Mouse (Mus musculus) gonadal fat pad, adult 2 months (tissue): Measurements from ENCODE around the gene Klrb1a. TPM values are rescaled to one million over a fixed set of nuclear protein-coding genes. Genes with fewer than 3 reads are reported as not detected.

Source experiments
- DNase-seq: peaks from one replicate; pipeline ENCODE4 v3.0.0-alpha.2; 2012; ENCODE audit warnings: low read depth
- polyA plus RNA-seq: library from polyadenylated mRNA; depleted of rRNA; stranded (reverse); fragments of >200 nt; gene quantifications from 2 replicates; pipeline ENCODE4 v1.2.3, GENCODE M21; 2012; rRNA removed

Gene Klrb1a
- polyA plus RNA-seq, 1 experiment = 29.6 TPM

DNA sequence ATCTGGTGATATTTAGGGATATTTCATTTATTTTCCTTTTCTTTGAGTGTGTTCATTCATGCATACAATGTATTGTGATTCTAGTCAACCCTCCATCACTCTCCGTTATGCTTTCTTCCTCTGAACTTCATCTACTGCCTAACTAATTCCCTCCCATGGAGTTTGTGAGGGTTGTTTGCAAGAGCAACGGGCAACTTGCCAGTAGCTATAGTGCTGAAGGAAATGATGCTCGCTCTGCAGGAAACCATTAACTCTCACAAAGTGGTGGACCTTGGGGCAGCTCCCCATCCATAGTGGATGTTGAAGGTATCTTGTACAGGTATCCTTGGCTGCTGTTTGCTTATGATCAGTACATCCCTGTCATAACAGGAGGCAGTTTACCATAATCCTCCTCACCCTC is 21.3 kb downstream of the Klrb1a start:
- no peak for DNase-seq

DNA sequence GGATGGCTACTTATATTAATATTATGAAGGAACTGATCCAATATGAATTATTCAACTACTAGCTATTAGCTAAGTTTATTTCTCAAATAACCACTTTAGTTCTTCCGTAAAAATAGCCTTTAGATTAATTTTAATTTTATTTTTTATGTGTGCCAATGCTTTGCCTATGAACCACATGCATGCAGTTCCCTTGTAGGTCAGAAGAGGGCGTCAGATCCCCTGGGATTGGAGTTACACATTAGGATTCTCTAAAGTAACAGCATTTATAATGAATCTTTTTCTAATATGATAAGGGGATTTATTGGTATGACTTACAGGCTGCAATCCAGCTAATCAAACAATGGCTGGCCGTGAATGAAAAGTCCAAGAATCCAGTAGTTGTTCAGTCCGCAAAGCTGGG is 23.8 kb downstream of the Klrb1a start:
- no peak for DNase-seq

DNA sequence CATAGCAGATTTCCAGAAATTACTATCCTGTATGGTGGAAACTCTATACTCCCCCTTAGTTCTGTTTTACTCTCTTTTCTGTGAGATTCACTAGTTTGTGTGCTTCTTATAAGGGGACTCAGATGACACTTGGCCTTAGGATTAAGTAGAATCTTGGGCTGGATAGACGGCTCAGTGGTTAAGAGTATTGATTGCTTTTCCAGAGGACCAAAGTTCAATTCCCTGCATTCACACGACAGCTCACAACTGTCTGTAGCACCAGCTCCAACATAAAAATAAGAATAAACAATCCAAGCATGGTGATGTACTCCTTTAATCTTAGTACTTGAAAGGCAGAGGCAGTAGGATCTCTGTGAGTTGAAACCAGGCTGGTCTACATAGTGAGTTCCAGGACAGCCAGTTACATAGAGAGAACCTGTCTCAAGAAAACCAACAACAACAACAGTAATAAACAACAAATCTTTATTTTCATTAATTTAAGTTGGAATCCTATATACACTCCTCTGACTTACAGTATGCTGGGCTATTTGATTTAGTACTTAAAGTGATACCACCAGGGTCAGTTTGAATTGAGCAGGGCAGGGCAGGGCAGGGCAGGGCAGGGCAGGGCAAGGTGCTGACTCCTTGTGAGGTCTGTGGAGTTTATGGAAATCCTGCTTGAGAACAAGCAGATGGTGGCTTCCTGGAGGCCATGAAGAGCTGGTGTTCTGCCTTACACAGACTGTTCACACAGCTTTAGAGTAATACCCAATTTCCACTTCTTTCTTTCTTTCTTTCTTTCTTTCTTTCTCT is 24.9 kb downstream of the Klrb1a start:
- DNase-seq = no peak

DNA sequence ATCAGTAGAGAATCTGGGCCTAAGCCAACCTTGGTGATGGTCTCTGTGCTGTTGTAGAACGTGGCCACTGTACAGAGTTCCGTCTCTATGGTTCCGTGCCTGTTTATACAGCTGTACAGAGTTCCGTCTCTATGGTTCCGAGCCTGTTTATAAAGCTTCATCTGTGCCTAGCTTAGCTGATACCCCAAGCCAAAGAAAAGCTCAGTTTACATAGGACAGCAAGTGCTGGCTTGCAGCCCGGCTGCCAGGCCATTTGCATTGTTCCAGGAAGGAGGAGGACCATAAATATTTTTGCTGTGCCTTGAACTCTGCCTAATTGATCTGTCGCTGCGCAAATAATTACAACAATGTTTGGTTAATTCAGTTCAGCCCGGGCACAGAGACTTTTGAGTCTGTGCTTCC is 26.2 kb downstream of the Klrb1a start:
- DNase-seq = peak; percentile 70

DNA sequence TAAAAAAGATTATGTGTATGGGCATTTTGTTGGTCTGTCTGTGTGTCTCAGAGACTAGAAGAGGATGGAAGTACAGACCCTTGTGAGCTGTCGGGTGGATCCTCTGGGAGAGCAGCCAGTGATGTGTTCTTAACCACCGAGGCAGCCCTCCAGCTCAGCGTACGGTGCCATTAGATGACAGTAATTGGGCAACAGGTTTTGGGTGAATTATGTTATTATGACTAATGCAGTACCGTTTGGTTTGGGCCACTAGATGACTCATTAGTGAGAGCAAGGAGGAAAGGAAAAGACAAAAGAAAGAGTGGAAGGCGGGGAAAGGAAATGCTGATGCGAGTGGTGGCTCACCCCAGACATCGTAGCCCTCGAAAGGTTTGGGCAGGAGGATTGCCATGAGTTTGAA is 28.7 kb downstream of the Klrb1a start:
- DNase-seq = no peak

DNA sequence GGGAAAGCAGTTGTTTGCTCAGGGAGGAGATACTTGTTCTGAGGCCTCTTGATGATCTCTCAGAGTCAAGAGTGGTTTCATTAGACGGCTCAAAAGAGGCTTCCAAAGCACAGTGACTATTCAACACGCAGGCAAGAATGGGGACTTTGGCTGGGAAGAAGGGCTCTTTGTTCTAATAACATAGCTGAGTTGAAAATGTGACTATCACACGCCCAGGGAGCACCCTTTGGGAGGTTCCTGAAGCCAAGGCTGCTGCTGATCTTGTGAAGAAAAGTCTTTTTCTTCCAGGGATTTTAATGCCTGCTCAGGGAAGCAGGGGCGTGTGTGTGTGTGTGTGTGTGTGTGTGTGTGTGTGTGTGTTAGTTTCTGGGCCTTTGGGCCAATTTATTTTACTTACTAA is 33.9 kb downstream of the Klrb1a start:
- no peak for DNase-seq

- DNase-seq = no peak
Observed at GRCm38 (mm10) chr6:128587619-128588018, 35.7 kb downstream of the Klrb1a start.

GRCm38 (mm10) chr6:128585642-128586245 is 37.6 kb downstream of the Klrb1a start:
- DNase-seq = peak; percentile 46

DNA sequence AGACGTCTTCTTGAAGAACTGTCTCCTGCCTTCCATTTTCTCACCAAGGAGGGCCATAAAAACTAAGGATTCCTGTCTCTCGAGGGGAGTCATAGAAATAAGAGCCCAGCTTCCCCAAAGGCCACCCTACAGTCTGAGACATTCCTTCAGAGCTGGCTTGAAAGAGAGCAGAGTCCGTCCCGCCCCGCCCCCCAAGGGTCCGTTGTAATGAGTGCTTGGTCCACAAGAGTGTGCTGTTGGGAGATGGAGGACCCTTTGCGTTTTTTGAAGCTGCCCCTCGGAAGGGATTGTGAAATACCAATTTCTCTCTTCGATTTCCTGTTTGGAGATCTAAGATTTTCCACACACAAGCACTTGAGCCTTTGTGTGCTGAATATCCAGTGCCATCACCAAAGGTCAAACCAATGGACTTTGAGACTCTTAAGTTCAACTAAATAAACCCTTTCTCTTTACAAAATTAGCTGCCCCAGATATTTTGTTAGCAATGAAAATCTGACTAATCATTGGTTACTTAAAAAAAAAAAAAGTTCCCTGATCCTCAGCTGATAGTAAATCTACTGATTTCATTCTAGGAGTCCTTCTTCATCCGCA is 39.2 kb downstream of the Klrb1a start:
- DNase-seq = no peak

DNA sequence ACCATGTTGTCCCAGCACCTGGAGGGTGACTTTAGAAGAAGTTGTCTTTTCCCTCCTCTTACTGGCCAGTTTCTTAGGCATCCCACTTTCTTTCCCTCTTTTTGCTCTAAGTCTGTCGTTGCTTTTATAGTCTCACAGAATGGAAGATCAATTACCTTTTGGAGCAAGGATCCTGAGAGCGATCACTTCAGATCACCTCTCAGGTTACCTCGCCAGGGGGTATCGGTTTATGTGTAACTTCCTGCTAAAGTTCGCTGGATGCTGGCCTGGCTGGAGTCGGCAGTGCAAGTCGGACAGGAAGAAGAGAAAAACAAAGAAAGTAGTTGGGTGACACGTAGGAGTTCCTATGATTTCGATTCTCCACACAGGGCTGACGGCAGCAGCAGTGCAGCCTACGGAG is 41.8 kb downstream of the Klrb1a start, which contains the start of gene A2ml1:
A2ml1 (minus strand) TSS at position 101 of the 400 bp plus-strand sequence.
- DNase-seq = no peak

GRCm38 (mm10) chr6:128577301-128577700 is 46.0 kb downstream of the Klrb1a start:
- DNase-seq = peak; percentile 92

DNA sequence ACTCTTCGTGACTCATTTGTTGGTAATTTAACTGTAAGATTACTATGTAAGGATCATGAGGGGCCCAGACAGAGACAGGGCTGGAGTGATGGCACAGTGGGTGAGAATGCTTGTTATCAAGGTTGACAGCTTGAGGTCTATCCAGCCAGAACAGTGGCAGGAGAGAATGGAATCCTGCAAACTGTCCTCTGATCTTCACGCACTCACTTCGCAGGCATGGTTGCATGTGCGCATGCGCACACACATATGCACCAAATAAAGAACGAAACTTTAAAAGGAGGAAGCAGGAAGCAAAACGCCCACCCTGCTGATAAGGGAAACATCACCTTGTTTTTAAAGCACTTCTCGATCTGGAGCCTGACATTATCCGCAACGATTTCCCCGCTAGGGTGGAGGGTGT is 56.7 kb downstream of the Klrb1a start:
- no peak for DNase-seq

Other genes starting within 250 kb of the Klrb1a start
- gene Tex52, start 248.1 kb downstream of the Klrb1a start, polyA plus RNA-seq = 0.18 and 0.20 TPM in 2 replicates
- not detected in 2 replicates for gene Gm44596, start 248.0 kb downstream of the Klrb1a start, polyA plus RNA-seq
- 7.5 and 8.2 TPM in 2 replicates for gene Nrip2, start 224.2 kb downstream of the Klrb1a start, polyA plus RNA-seq
- 19.1 and 23.0 TPM in 2 replicates for gene Itfg2, start 198.6 kb downstream of the Klrb1a start, polyA plus RNA-seq
- 159 and 223 TPM in 2 replicates for gene Fkbp4, start 184.9 kb downstream of the Klrb1a start, polyA plus RNA-seq
- gene Pzp, start 96.8 kb downstream of the Klrb1a start, polyA plus RNA-seq = 1.4 and 4.0 TPM in 2 replicates
- 17.2 and 17.6 TPM in 2 replicates for gene A2ml1, start 41.9 kb downstream of the Klrb1a start, polyA plus RNA-seq
- 0.19 and 0.26 TPM in 2 replicates for gene Clec2h, start 38.9 kb upstream of the Klrb1a start, polyA plus RNA-seq
- not detected in 2 replicates for gene Klrb1, start 99.5 kb upstream of the Klrb1a start, polyA plus RNA-seq
- 29.7 and 72.7 TPM in 2 replicates for gene Klrb1c, start 165.7 kb upstream of the Klrb1a start, polyA plus RNA-seq
- gene Gm44511, start 202.8 kb upstream of the Klrb1a start, polyA plus RNA-seq = 0.65 TPM in 1 of 2 replicates, not detected in the other
- 0.19 and 0.41 TPM in 2 replicates for gene Klrb1b, start 202.8 kb upstream of the Klrb1a start, polyA plus RNA-seq